In genomic region chr14:76629913-76630478, GRCm38 (mm10) we compare ENCODE assay signal across 22 mouse cellular contexts.
DNase-seq lines count a peak whose midpoint lies in the region; ATAC-seq and TF ChIP-seq lines count a peak whose summit lies in the region.
"Had no signal": no experiment of that assay in that cellular context is flagged by ENCODE, and none has a peak within 500 bp of the region (broad histone marks: within the 10 kb centered on the region; RNA-seq: fewer than 3 reads in every experiment).

No protein-coding gene starts in this region.

- 77% methylated on average over 11 of the region's 11 CpGs for WGBS in heart, embryonic 10.5 days

- TF ChIP-seq CTCF in ES-Bruce4 (IDR thresholded peaks at IDR 0.05; ENCODE audit: low read depth, low read length), result no peak

- H3K4me3 ChIP-seq in heart, embryonic 10.5 days, result no peak overlapping the region
- H3K4me3 ChIP-seq in ES-Bruce4 (ENCODE audit: low read depth, low read length), result no peak overlapping the region
- H3K4me3 ChIP-seq: forebrain, embryonic 12.5 days; liver, embryonic 13.5 days; megakaryocyte, embryonic 14.5 days; midbrain, embryonic 15.5 days; stomach, embryonic 15.5 days had no signal

- no peaks in the 10 kb centered on the region for H3K27me3 ChIP-seq in heart, embryonic 10.5 days (ENCODE audit: insufficient read depth, poor library complexity, severe bottlenecking)
- H3K27me3 ChIP-seq in ES-Bruce4 (ENCODE audit: control insufficient read depth, insufficient read depth, low read length, poor library complexity, severe bottlenecking), result no peaks in the 10 kb centered on the region
- H3K27me3 ChIP-seq: forebrain, embryonic 12.5 days; midbrain, embryonic 15.5 days; Patski; stomach, embryonic 15.5 days had no signal

- H3K36me3 ChIP-seq in heart, embryonic 10.5 days, result no peaks in the 10 kb centered on the region
- H3K36me3 ChIP-seq in ES-Bruce4 (ENCODE audit: control insufficient read depth, insufficient read depth, low read length, poor library complexity, severe bottlenecking), result no peaks in the 10 kb centered on the region
- H3K36me3 ChIP-seq: forebrain, embryonic 12.5 days; liver, embryonic 13.5 days; midbrain, embryonic 15.5 days; stomach, embryonic 15.5 days had no signal

- no peak for TF ChIP-seq POLR2A in ES-Bruce4 (IDR thresholded peaks at IDR 0.05; ENCODE audit: insufficient read depth, low read length)

- peaks cover 58% of the 10 kb centered on the region for H3K4me1 ChIP-seq in heart, embryonic 10.5 days
- peaks cover 24% of the 10 kb centered on the region for H3K4me1 ChIP-seq in ES-Bruce4 (ENCODE audit: control insufficient read depth, insufficient read depth, low read length)

- no peak overlapping the region; the same call in 1 of the 2 replicates for H3K9ac ChIP-seq in ES-Bruce4 (ENCODE audit: low read depth, poor library complexity, severe bottlenecking)
- H3K9ac ChIP-seq: forebrain, embryonic 12.5 days; hindbrain, embryonic 14.5 days; liver, embryonic 13.5 days; midbrain, embryonic 15.5 days; stomach, embryonic 15.5 days had no signal

- ATAC-seq in monocyte, adult 5-6 weeks (replicated peaks; ENCODE audit: insufficient number of reproducible peaks, low FRiP score, low TSS enrichment, poor library complexity, severe bottlenecking), result no peak
- ATAC-seq: midbrain, embryonic 15.5 days; Patski had no signal

- H3K27ac ChIP-seq in heart, embryonic 10.5 days, result peak overlapping the region; percentile 62; the same call in 1 of the 2 replicates
- H3K27ac ChIP-seq in ES-Bruce4 (ENCODE audit: insufficient read depth, low read length), result peak overlapping the region; percentile 73
- H3K27ac ChIP-seq: forebrain, embryonic 12.5 days; hindbrain, embryonic 14.5 days; liver, embryonic 13.5 days; midbrain, embryonic 15.5 days; stomach, embryonic 15.5 days had no signal

- TF ChIP-seq EP300 in ES-Bruce4 (IDR thresholded peaks at IDR 0.05; ENCODE audit: insufficient read depth, low read depth, low read length), result peak; percentile 98

- DNase-seq in heart, embryonic 10.5 days (ENCODE audit: low spot score), result no peak
- DNase-seq in heart, postnatal 4 days, result no peak
- peak; percentile 47 for DNase-seq in 3134 (ENCODE audit: extremely low read depth, insufficient read length, low spot score)
- DNase-seq in induced T-regulatory cell, adult 2 months (ENCODE audit: low read depth), result peak; percentile 11
- DNase-seq in thymus, postnatal 0 days (ENCODE audit: low spot score), result no peak
- DNase-seq in embryo, embryonic 10.5 days (ENCODE audit: low spot score), result no peak
- DNase-seq: cerebellum, postnatal 14 days; gastrocnemius, postnatal 25 days; kidney, adult 2 months; kidney, postnatal 14 days; liver, embryonic 13.5 days; lung, postnatal 10 days; spleen, adult 18-20 months; thymus, postnatal 14 days had no signal

- H3K9me3 ChIP-seq in heart, embryonic 10.5 days, result no peaks in the 10 kb centered on the region
- no peaks in the 10 kb centered on the region for H3K9me3 ChIP-seq in ES-Bruce4 (replicated peaks; ENCODE audit: control insufficient read depth, insufficient read depth, low read length, poor library complexity, severe bottlenecking)
- H3K9me3 ChIP-seq: forebrain, embryonic 12.5 days; liver, embryonic 13.5 days; midbrain, embryonic 15.5 days; stomach, embryonic 15.5 days had no signal

Comparison
In these comparisons a context has a peak if more than half of its experiments do, and no peak if none do; other contexts are left out.
1. DNase-seq: peak in 3134 (single experiment) and induced T-regulatory cell, adult 2 months (single experiment); none in heart, embryonic 10.5 days (single experiment), heart, postnatal 4 days (single experiment), thymus, postnatal 0 days (single experiment) and embryo, embryonic 10.5 days (single experiment).